Mouse (Mus musculus): ENCODE measurements around the gene Atp5c1. TPM values are rescaled to one million over a fixed set of nuclear protein-coding genes. Genes with fewer than 3 reads are reported as not detected.

The Atp5c1 gene
- polyA plus RNA-seq, 1 experiment from 2014 or later = 297 TPM

DNA sequence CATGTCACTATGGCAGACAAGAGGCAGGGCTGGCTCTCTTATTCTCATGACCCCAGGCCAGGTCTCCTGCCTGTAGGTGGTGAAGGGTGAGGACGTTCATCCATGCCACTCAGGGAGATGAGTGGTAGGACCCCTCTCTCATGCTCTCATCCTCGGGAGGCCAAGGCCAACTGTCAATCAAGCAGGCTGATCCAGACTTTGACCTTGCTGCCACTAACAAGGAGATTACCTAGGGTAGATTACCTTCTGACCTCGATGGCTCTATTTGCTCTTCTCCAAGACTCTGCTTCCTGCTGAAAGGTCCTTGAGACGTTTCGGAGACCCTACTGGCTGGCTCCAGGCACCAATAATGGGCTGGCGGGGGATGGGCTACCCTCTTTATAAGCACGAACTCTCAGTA is 5.8 kb downstream of the Atp5c1 start:
- Histone ChIP-seq H3K9me3 (replicated peaks; ENCODE audit: control insufficient read depth, low read length) (no peaks in the 10 kb centered on the region), H3K36me3 (ENCODE audit: control insufficient read depth, insufficient read depth) (no peaks in the 10 kb centered on the region), H3K27ac (ENCODE audit: low read length) (no peak overlapping the region), H3K4me3 (ENCODE audit: low read depth, low read length) (no peak overlapping the region), H3K4me1 (ENCODE audit: control insufficient read depth, low read depth, low read length) (peaks cover 32% of the 10 kb centered on the region), H3K9ac (ENCODE audit: low read depth, low read length) (no peak overlapping the region), H3K4me2 (ENCODE audit: low read depth, low read length) (no peak overlapping the region), H3K27me3 (ENCODE audit: control insufficient read depth, insufficient read depth, low read depth, low read length) (no peaks in the 10 kb centered on the region)
- ATAC-seq (ENCODE audit: low read depth) = no peak
- WGBS (ENCODE audit: insufficient replicate concordance) = 55% methylated on average over 7 of the region's 7 CpGs

DNA sequence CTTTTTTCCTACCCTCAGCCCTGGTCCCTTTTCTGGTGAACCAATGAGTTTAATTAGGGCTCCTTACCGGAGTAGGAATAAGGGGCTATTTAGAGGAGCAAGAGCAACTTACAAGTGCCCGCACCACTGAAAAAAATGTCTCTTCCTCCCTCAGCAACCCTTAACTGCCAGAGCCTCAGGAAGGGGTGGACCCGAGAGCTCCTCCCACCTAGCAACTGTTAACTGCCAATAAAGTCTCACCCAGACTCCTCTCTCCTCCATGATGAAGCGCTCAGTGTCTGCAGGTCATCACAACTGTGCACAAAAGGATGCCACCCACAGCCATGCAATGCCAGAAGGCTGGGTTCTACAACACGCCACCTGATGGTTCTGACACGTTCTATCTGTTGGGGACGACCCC is 8.6 kb downstream of the Atp5c1 start:
- no peaks in the 10 kb centered on the region for H3K9me3 ChIP-seq (replicated peaks; ENCODE audit: control insufficient read depth, low read length)
- H3K27me3 ChIP-seq (ENCODE audit: control insufficient read depth, insufficient read depth, low read depth, low read length) = no peaks in the 10 kb centered on the region
- no peak for ATAC-seq (ENCODE audit: low read depth)
- H3K4me2 ChIP-seq (ENCODE audit: low read depth, low read length) = no peak overlapping the region
- no peak overlapping the region for H3K27ac ChIP-seq (ENCODE audit: low read length)
- H3K4me1 ChIP-seq (ENCODE audit: control insufficient read depth, low read depth, low read length) = peaks cover 14% of the 10 kb centered on the region
- H3K4me3 ChIP-seq (ENCODE audit: low read depth, low read length) = no peak overlapping the region
- H3K9ac ChIP-seq (ENCODE audit: low read depth, low read length) = no peak overlapping the region
- WGBS (ENCODE audit: insufficient replicate concordance) = 49% methylated on average over 7 of the region's 7 CpGs
- peaks cover 15% of the 10 kb centered on the region for H3K36me3 ChIP-seq (ENCODE audit: control insufficient read depth, insufficient read depth)

DNA sequence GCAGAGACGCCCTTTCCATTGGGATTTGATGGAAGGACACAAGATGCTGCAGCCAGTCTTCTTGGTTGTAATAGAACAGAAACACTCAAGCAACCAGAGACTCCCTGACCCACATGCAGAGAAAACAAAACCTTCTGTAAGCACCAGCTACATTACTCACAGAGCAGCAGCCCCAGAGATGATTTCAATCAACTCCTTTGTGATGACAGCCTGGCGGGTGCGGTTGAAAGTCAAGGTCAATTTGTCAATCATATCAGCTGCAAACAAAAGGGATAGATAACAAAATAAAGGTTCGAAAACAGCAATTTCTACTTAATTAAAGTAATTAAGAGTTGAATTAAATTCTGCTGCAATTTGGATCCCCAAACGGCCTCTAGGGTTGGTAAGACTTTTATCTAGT is 21.5 kb downstream of the Atp5c1 start:
- 69% methylated on average over 5 of the region's 5 CpGs for WGBS (ENCODE audit: insufficient replicate concordance)
- no peak for ATAC-seq (ENCODE audit: low read depth)
- no peaks in the 10 kb centered on the region for H3K4me1 ChIP-seq (ENCODE audit: control insufficient read depth, low read depth, low read length)

DNA sequence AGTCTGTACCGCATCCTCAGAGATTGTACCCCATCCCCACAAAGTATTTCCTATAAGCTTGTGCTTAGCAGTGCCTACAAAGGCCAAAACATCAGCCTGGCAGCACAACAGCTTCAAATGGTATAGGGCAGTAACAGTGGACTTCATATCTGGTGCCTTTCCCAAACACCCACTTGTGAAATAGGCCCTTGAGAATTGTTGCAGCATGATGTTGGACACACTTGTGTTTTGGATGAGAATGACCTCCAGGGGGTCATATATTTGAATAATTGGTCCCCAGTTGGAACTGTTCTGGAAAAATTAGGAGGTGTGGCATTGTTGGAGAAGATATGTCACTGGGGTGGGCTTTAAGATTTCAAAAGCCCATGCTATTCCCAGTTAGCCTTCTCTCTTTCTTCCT is 28.3 kb downstream of the Atp5c1 start:
- no peaks in the 10 kb centered on the region for H3K9me3 ChIP-seq (replicated peaks; ENCODE audit: control insufficient read depth, low read length)
- H3K9ac ChIP-seq (ENCODE audit: low read depth, low read length) = no peak overlapping the region
- H3K4me3 ChIP-seq (ENCODE audit: low read depth, low read length) = no peak overlapping the region
- peaks cover 11% of the 10 kb centered on the region for H3K36me3 ChIP-seq (ENCODE audit: control insufficient read depth, insufficient read depth)
- H3K27ac ChIP-seq (ENCODE audit: low read length) = no peak overlapping the region
- no peaks in the 10 kb centered on the region for H3K27me3 ChIP-seq (ENCODE audit: control insufficient read depth, insufficient read depth, low read depth, low read length)
- no peak overlapping the region for H3K4me2 ChIP-seq (ENCODE audit: low read depth, low read length)
- H3K4me1 ChIP-seq (ENCODE audit: control insufficient read depth, low read depth, low read length) = peaks cover 13% of the 10 kb centered on the region
- ATAC-seq (ENCODE audit: low read depth) = no peak
- WGBS (ENCODE audit: insufficient replicate concordance) = 88% methylated on average over 1 of the region's 1 CpGs

More for the DNA sequence above, 21.5 kb downstream of the Atp5c1 start:
- H3K36me3 ChIP-seq (ENCODE audit: control insufficient read depth, insufficient read depth) = peaks cover 32% of the 10 kb centered on the region
- no peaks in the 10 kb centered on the region for H3K9me3 ChIP-seq (replicated peaks; ENCODE audit: control insufficient read depth, low read length)
- H3K4me2 ChIP-seq (ENCODE audit: low read depth, low read length) = no peak overlapping the region
- no peaks in the 10 kb centered on the region for H3K27me3 ChIP-seq (ENCODE audit: control insufficient read depth, insufficient read depth, low read depth, low read length)
- no peak overlapping the region for H3K9ac ChIP-seq (ENCODE audit: low read depth, low read length)
- no peak overlapping the region for H3K4me3 ChIP-seq (ENCODE audit: low read depth, low read length)
- no peak overlapping the region for H3K27ac ChIP-seq (ENCODE audit: low read length)

DNA sequence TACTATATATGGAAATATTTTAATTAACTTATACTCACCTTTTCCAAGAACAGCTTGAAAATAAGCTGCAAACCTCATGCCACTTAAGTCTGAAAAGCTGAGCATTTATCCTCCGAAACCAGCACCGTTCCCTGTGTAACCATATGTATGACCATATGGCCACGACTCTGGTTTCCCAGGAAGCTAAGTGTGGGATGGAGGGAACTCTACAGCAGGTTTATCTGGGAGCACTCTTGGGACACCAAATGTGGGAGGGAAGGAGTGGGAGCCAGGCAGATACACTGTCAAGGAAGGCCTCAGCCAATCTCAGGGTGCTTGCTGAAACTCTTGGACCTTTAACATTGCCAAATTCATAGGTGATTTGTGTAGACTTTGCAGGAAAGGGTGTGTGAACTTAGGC is 29.4 kb downstream of the Atp5c1 start:
- WGBS (ENCODE audit: insufficient replicate concordance) = 75% methylated on average over 3 of the region's 3 CpGs
- H3K9ac ChIP-seq (ENCODE audit: low read depth, low read length) = no peak overlapping the region
- H3K4me3 ChIP-seq (ENCODE audit: low read depth, low read length) = no peak overlapping the region
- H3K4me1 ChIP-seq (ENCODE audit: control insufficient read depth, low read depth, low read length) = peaks cover 13% of the 10 kb centered on the region
- H3K27ac ChIP-seq (ENCODE audit: low read length) = no peak overlapping the region
- no peaks in the 10 kb centered on the region for H3K9me3 ChIP-seq (replicated peaks; ENCODE audit: control insufficient read depth, low read length)
- no peak for ATAC-seq (ENCODE audit: low read depth)
- H3K4me2 ChIP-seq (ENCODE audit: low read depth, low read length) = no peak overlapping the region
- peaks cover 3% of the 10 kb centered on the region for H3K36me3 ChIP-seq (ENCODE audit: control insufficient read depth, insufficient read depth)
- H3K27me3 ChIP-seq (ENCODE audit: control insufficient read depth, insufficient read depth, low read depth, low read length) = no peaks in the 10 kb centered on the region

DNA sequence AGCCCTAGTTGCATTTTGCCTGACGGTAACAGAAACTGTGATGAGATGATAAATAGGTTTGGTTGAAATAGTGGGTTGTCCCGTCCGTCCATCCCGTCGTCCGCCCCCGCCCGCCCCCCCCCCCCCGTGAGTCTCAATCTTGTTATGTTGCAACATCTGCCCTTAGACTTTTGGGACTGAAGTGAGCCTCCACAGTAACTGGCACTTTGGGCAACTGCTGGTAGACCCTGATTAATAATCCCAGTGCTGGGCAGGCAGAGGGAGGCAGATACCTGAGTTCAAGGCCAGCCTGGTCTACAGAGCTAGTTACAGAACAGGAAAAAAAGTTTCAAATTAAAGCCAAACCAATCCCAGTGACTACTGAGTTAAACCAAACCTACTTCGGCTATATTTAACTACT is 30.9 kb downstream of the Atp5c1 start:
- peak overlapping the region; percentile 53 for H3K9ac ChIP-seq (ENCODE audit: low read depth, low read length)
- ATAC-seq (ENCODE audit: low read depth) = no peak

DNA sequence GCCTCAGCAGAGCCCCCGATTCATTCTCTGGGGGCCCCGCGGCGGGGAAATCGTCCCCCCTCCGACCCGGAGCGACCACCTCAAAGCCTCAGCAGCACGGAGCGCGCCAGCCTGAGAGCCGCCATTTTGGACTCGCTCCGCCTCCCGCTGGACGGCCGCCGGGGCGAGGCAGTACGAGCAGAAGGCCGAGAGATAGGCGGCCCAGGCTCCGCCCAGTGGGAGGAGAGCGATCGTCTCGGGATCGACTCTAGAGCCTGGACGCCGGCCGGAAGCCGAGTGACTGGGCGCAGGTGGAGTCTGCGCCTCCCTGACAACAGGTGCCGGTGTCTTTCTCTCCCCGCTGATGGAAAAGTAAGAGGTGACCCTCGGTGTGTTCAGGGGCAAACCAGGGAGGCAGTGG is 31.8 kb downstream of the Atp5c1 start, which contains the start of gene Taf3:
TSS of gene Taf3 (minus strand) at position 136 of the 400 bp plus-strand sequence.
- H3K9me3 ChIP-seq (replicated peaks; ENCODE audit: control insufficient read depth, low read length) = no peaks in the 10 kb centered on the region
- under 1% methylated on average over 36 of the region's 36 CpGs for WGBS (ENCODE audit: insufficient replicate concordance)
- ATAC-seq (ENCODE audit: low read depth) = peak; percentile 98
- H3K4me1 ChIP-seq (ENCODE audit: control insufficient read depth, low read depth, low read length) = peaks cover 13% of the 10 kb centered on the region
- peak within 1 kb of the TSS; percentile 82 for H3K4me3 ChIP-seq (ENCODE audit: low read depth, low read length)
- H3K9ac ChIP-seq (ENCODE audit: low read depth, low read length) = peak within 1 kb of the TSS; percentile 80
- H3K36me3 ChIP-seq (ENCODE audit: control insufficient read depth, insufficient read depth) = no peaks in the 10 kb centered on the region
- peak within 1 kb of the TSS; percentile 86 for H3K4me2 ChIP-seq (ENCODE audit: low read depth, low read length)
- no peaks in the 10 kb centered on the region for H3K27me3 ChIP-seq (ENCODE audit: control insufficient read depth, insufficient read depth, low read depth, low read length)
- peak within 1 kb of the TSS; percentile 12; the same call in 1 of the 2 replicates for H3K27ac ChIP-seq (ENCODE audit: low read length)

More for the DNA sequence above, 30.9 kb downstream of the Atp5c1 start:
- Histone ChIP-seq H3K9me3 (replicated peaks; ENCODE audit: control insufficient read depth, low read length) (no peaks in the 10 kb centered on the region), H3K27me3 (ENCODE audit: control insufficient read depth, insufficient read depth, low read depth, low read length) (no peaks in the 10 kb centered on the region), H3K36me3 (ENCODE audit: control insufficient read depth, insufficient read depth) (no peaks in the 10 kb centered on the region), H3K4me2 (ENCODE audit: low read depth, low read length) (peak overlapping the region; percentile 78), H3K27ac (ENCODE audit: low read length) (no peak overlapping the region; the same call in 1 of the 2 replicates), H3K4me1 (ENCODE audit: control insufficient read depth, low read depth, low read length) (peaks cover 13% of the 10 kb centered on the region), H3K4me3 (ENCODE audit: low read depth, low read length) (peak overlapping the region; percentile 82)
- 8% methylated on average over 10 of the region's 10 CpGs for WGBS (ENCODE audit: insufficient replicate concordance)

DNA sequence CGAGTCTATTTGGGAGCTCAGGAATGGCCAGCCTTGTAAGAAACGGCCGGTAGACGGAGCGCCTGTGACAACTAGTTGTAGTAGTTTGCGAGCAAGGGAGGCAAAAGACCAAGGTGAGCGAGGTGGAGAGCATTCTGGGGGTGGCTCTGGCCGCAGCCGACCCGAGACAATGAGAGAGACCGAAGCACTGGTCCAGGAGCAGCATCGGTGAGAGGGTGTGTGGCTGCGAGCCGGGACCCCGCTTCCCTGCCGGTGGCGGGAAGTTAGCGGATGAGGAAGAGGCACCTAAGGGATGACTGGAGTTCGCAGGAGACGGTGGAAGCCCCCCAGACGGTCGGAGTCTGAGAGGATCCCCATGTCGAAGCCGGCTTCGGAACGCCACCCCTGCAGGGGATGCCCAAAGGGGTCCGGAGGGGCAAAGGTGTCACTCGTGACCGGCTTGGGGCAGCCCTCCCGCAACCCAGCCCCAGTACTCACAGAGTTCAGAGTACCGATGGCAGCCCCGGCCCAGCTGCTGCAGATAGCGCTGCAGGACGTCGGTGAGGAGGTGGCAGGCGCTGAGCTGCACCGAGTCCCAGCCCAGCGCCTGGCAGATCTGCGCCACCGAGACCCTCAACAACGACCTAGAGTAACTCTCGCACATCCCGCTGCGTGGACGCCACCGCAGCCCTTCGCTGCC is 32.4 kb downstream of the Atp5c1 start:
- peak; percentile 22; the same call in 1 of the 2 replicates for ATAC-seq (ENCODE audit: low read depth)
- Histone ChIP-seq H3K27me3 (ENCODE audit: control insufficient read depth, insufficient read depth, low read depth, low read length) (no peaks in the 10 kb centered on the region), H3K9ac (ENCODE audit: low read depth, low read length) (peak overlapping the region; percentile 80), H3K4me2 (ENCODE audit: low read depth, low read length) (peak overlapping the region; percentile 86), H3K27ac (ENCODE audit: low read length) (0 out of 2 replicates have a peak overlapping the region, but pooled peaks have one; percentile 12), H3K4me1 (ENCODE audit: control insufficient read depth, low read depth, low read length) (peaks cover 13% of the 10 kb centered on the region), H3K4me3 (ENCODE audit: low read depth, low read length) (peak overlapping the region; percentile 82), H3K36me3 (ENCODE audit: control insufficient read depth, insufficient read depth) (no peaks in the 10 kb centered on the region), H3K9me3 (replicated peaks; ENCODE audit: control insufficient read depth, low read length) (no peaks in the 10 kb centered on the region)
- under 1% methylated on average over 47 of the region's 47 CpGs for WGBS (ENCODE audit: insufficient replicate concordance)

DNA sequence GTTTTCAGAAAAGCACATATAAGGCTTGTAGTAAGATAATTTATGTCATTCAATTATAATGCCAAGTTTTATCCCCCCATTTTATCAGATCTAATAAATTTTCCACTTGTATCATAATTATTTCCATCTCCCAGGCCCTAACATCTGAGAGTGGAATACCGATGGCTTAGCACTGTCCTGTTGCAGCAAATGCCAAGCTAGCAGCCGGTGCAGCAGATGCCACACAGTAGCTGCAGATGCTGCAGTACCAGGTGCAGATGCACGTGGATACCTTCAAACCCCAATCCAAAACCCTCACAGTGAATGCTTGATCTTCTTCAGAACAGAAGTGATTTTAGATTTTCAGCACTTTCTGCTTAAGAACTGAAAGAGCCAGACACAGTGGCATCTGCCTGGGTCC is 45.3 kb downstream of the Atp5c1 start:
- Histone ChIP-seq H3K4me3 (ENCODE audit: low read depth, low read length) (no peak overlapping the region), H3K27ac (ENCODE audit: low read length) (no peak overlapping the region), H3K9me3 (replicated peaks; ENCODE audit: control insufficient read depth, low read length) (no peaks in the 10 kb centered on the region), H3K36me3 (ENCODE audit: control insufficient read depth, insufficient read depth) (no peaks in the 10 kb centered on the region), H3K27me3 (ENCODE audit: control insufficient read depth, insufficient read depth, low read depth, low read length) (no peaks in the 10 kb centered on the region), H3K4me2 (ENCODE audit: low read depth, low read length) (no peak overlapping the region), H3K4me1 (ENCODE audit: control insufficient read depth, low read depth, low read length) (peaks cover 6% of the 10 kb centered on the region; the same call in 1 of the 2 replicates), H3K9ac (ENCODE audit: low read depth, low read length) (no peak overlapping the region)
- WGBS (ENCODE audit: insufficient replicate concordance) = 75% methylated on average over 3 of the region's 3 CpGs
- no peak for ATAC-seq (ENCODE audit: low read depth)

Measured in liver, embryonic 16.5 days (tissue).